Mouse (Mus musculus) midbrain, embryonic 15.5 days (tissue): Measurements from ENCODE around the gene Rere. TPM values are rescaled to one million over a fixed set of nuclear protein-coding genes. Genes with fewer than 3 reads are reported as not detected.
A peak's percentile ranks its signal among the peaks of the same experiment; 100 is the strongest.

Experiments
- ATAC-seq: fragments of 200-750 bp; cut with Nextera tagmentation; replicated peaks from 2 replicates; pipeline ENCODE4 v1.8.0; 2017; ENCODE audit warnings: moderate TSS enrichment
- H3K27ac ChIP-seq: fragments of 300-500 bp; sonication (generic); 2 replicates; pipeline ENCODE4 v1.5.1; 2015; ENCODE audit warnings: mild to moderate bottlenecking, inconsistent platforms
- H3K27me3 ChIP-seq: fragments of 300-500 bp; sonication (generic); replicated peaks from 2 replicates; pipeline ENCODE4 v1.6.1; 2015; ENCODE audit warnings: inconsistent platforms
- H3K36me3 ChIP-seq: fragments of 300-500 bp; sonication (generic); replicated peaks from 2 replicates; pipeline ENCODE4 v1.6.1; 2015; ENCODE audit warnings: inconsistent platforms
- H3K4me1 ChIP-seq: fragments of 300-500 bp; sonication (generic); 2 replicates; pipeline ENCODE4 v1.6.1; 2015; ENCODE audit warnings: inconsistent platforms
- H3K4me2 ChIP-seq: fragments of 300-500 bp; sonication (generic); 2 replicates; pipeline ENCODE4 v1.6.1; 2015; ENCODE audit warnings: inconsistent platforms, mild to moderate bottlenecking, moderate library complexity
- H3K4me3 ChIP-seq: fragments of 300-500 bp; sonication (generic); 2 replicates; pipeline ENCODE4 v1.5.1; 2015; ENCODE audit warnings: mild to moderate bottlenecking, inconsistent platforms
- H3K9ac ChIP-seq: fragments of 300-500 bp; sonication (generic); 2 replicates; pipeline ENCODE4 v1.6.1; 2015; ENCODE audit warnings: mild to moderate bottlenecking, inconsistent platforms
- H3K9me3 ChIP-seq: fragments of 300-500 bp; sonication (generic); 2 replicates; pipeline ENCODE4 v1.6.1; 2016; ENCODE audit warnings: inconsistent platforms
- WGBS: fragments of 180-500 bp; shearing (Covaris S2); methylation state at CpG from one replicate; pipeline ENCODE4 v1.1.7; 2015; ENCODE audit warnings: mixed read lengths; 5-methylcytosine and 5-hydroxymethylcytosine counted together
- polyA plus RNA-seq: library from polyadenylated mRNA; unstranded; fragments of >200 nt; fragmentation: Nextera tagmentation; extraction: Ambion mirVana; gene quantifications from 2 replicates; pipeline ENCODE4 v1.2.1, GENCODE M21; 2015

Rere gene
- polyA plus RNA-seq, 1 experiment from 2014 or later = 37.4 TPM

DNA sequence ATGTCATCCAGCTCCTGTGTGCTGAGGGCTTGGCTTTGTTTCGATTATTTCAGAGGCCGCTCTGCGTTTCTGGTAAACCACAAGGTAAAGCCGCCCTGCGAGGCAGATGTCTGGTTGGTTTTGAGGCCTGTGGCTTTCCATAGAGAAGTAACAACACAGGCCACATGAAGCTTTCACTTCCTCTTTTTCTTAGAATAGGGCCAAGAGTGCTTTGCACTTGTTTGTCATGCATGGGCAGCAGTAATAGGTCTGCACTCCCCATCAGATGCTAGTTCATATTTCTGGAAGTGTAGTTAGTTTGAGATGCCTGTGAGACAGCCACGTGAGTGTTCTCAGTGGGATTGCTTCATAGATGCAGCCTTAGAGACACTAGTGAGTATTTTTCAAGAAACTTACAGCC is 284.7 kb downstream of the Rere start:
- H3K27ac ChIP-seq = no peak overlapping the region
- WGBS = 82% methylated on average over 6 of the region's 6 CpGs
- no peaks in the 10 kb centered on the region for H3K9me3 ChIP-seq
- H3K4me3 ChIP-seq = no peak overlapping the region
- H3K4me2 ChIP-seq = no peak overlapping the region
- no peak for ATAC-seq
- no peaks in the 10 kb centered on the region for H3K36me3 ChIP-seq
- peaks cover 44% of the 10 kb centered on the region for H3K4me1 ChIP-seq
- no peaks in the 10 kb centered on the region for H3K27me3 ChIP-seq
- no peak overlapping the region for H3K9ac ChIP-seq

DNA sequence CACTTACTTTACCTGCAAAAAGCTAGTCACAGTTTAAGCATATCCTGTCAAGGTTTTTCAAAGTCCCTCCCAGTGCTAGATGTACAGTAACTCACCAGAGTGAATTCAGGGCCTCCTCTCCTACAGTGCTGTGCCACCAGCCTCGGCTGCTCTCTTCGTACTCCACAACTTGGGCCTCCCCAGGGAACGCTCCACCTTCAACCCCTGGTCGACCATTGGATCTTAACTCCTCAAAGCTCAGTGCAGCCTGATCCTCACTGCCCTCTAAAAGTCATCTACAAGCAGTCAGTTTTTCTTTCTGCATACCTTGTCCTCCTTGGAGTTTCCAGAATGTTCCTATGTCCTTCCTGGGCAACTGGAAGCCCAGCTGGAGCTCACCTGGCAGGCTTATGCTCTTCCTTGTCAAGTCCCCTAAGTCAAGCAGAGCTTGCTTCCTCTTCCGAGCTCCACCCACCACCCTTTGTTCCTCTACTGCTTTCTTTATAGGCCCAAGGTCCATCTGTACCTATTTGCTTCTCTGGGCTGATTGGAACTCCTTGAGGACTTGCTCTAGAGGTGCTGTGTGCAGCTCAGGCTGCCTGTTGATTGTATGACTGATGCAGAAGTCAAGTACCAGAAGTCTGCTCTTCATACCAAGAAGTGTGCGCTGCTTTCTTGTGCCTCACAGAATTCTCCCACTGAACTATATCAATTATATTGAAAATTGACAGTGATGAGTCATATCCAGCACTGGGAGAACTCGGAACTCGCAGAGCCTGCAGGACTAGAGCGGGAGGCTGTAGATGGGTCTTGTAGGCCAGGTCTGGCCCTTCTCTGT is 287.1 kb downstream of the Rere start:
- H3K9me3 ChIP-seq = no peaks in the 10 kb centered on the region
- H3K4me3 ChIP-seq = peak overlapping the region; percentile 77
- peak overlapping the region; percentile 92 for H3K27ac ChIP-seq
- peak overlapping the region; percentile 83 for H3K4me2 ChIP-seq
- no peak for ATAC-seq
- WGBS = 36% methylated on average over 9 of the region's 9 CpGs
- peaks cover 47% of the 10 kb centered on the region for H3K4me1 ChIP-seq
- peak overlapping the region; percentile 83 for H3K9ac ChIP-seq
- no peaks in the 10 kb centered on the region for H3K27me3 ChIP-seq
- no peaks in the 10 kb centered on the region for H3K36me3 ChIP-seq

DNA sequence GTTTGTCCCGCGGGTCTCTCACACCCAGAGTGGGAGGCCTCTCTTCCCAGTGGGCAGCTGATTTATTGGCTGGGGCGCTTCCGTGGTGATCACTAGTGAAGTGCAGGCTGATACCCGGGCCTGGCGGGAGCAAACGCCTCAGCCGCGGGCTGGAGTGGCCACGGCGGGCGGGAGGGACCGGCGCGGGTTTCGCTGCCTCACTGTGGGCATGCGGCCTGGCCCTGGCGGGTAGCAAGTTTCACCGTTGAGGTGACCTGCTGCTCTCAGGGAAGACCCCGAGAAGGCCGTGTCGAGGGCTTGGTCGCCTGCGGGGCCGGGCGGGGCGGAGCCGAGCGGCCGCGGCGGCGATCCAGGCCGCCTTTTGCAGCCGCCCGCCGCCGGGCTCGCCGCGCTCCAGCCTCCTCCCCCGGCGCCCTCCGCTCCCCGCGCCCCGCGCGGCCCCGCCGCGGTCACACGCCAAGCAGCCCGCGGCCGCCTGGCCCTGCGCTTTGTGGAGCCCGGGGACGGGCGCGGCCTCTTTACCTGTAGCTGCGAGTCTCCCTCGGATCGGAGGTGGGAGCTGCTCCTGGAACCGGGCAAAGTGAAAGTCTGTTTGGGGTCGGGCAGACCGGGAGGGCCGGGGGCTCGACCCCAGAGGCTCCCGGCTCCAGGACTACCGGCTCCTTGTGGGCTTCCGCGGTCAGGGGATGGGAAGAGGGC is 287.8 kb downstream of the Rere start:
- Histone ChIP-seq H3K4me2 (peak overlapping the region; percentile 83), H3K9ac (peak overlapping the region; percentile 83), H3K36me3 (no peaks in the 10 kb centered on the region), H3K4me1 (peaks cover 40% of the 10 kb centered on the region), H3K9me3 (no peaks in the 10 kb centered on the region), H3K27ac (peak overlapping the region; percentile 92), H3K4me3 (peak overlapping the region; percentile 77), H3K27me3 (no peaks in the 10 kb centered on the region)
- ATAC-seq = peak; percentile 90
- WGBS = under 1% methylated on average over 67 of the region's 73 CpGs

DNA sequence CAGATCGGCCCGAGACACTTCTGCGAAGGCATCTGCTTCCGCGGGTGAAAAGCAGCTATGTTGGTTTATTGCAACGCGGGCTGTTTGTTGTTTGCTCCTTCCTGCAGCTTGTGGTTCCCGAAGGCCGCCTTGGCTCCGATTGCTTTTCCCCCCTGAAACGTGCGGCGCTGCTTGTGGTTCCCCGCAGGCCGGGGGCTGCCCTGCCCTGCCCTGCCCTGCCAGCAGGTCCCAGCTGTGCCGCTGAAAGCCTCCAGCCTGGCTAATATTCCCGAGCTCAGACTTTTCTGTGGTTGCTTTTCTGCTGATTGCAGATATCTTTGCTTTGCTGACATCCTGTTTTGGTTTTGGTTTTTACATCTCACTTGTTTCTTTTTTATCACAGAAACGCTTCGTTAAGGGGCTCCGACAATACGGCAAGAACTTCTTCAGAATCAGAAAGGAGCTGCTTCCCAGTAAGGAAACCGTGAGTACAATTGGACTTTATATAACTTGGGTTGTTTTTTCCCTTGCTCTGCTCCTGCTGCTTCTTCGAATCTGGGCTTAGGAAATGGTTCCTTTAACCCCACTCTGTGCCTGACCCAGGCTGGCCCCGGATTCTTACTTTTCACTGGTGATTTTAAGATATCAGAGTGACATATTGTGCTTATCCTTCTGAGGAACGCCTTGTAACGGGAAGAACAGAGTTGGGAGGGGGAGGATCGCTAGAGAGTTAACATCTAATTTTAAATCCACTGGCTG is 288.6 kb downstream of the Rere start:
- no peaks in the 10 kb centered on the region for H3K9me3 ChIP-seq
- H3K4me2 ChIP-seq = peak overlapping the region; percentile 83
- peak overlapping the region; percentile 92 for H3K27ac ChIP-seq
- H3K36me3 ChIP-seq = no peaks in the 10 kb centered on the region
- peak overlapping the region; percentile 83 for H3K9ac ChIP-seq
- ATAC-seq = peak; percentile 72
- peak overlapping the region; percentile 77 for H3K4me3 ChIP-seq
- H3K27me3 ChIP-seq = no peaks in the 10 kb centered on the region
- WGBS = under 1% methylated on average over 27 of the region's 27 CpGs
- H3K4me1 ChIP-seq = peaks cover 44% of the 10 kb centered on the region

GRCm38 (mm10) chr4:150570793-150571192 is 289.3 kb downstream of the Rere start:
- H3K4me1 ChIP-seq = peaks cover 47% of the 10 kb centered on the region
- peak overlapping the region; percentile 77 for H3K4me3 ChIP-seq

GRCm38 (mm10) chr4:150572104-150572691 is 290.8 kb downstream of the Rere start:
- Histone ChIP-seq H3K4me2 (no peak overlapping the region), H3K4me1 (peaks cover 52% of the 10 kb centered on the region), H3K27ac (no peak overlapping the region), H3K4me3 (no peak overlapping the region), H3K27me3 (no peaks in the 10 kb centered on the region), H3K36me3 (no peaks in the 10 kb centered on the region), H3K9ac (no peak overlapping the region), H3K9me3 (no peaks in the 10 kb centered on the region)
- ATAC-seq = no peak
- 73% methylated on average over 7 of the region's 7 CpGs for WGBS

More at GRCm38 (mm10) chr4:150570793-150571192, 289.3 kb downstream of the Rere start:
- Histone ChIP-seq H3K9me3 (no peaks in the 10 kb centered on the region), H3K27me3 (no peaks in the 10 kb centered on the region), H3K4me2 (peak overlapping the region; percentile 83), H3K36me3 (no peaks in the 10 kb centered on the region), H3K9ac (no peak overlapping the region), H3K27ac (no peak overlapping the region)
- 44% methylated on average over 2 of the region's 2 CpGs for WGBS
- ATAC-seq = no peak

GRCm38 (mm10) chr4:150572938-150573337 is 291.5 kb downstream of the Rere start:
- Histone ChIP-seq H3K4me1 (peaks cover 52% of the 10 kb centered on the region), H3K27me3 (no peaks in the 10 kb centered on the region), H3K36me3 (no peaks in the 10 kb centered on the region), H3K4me3 (no peak overlapping the region), H3K9ac (no peak overlapping the region), H3K4me2 (no peak overlapping the region), H3K27ac (no peak overlapping the region), H3K9me3 (no peaks in the 10 kb centered on the region)
- no peak for ATAC-seq
- 92% methylated on average over 4 of the region's 4 CpGs for WGBS

- ATAC-seq = no peak
- no peak overlapping the region for H3K4me2 ChIP-seq
- no peak overlapping the region for H3K4me3 ChIP-seq
- H3K27ac ChIP-seq = no peak overlapping the region
- H3K9me3 ChIP-seq = no peaks in the 10 kb centered on the region
- no peak overlapping the region for H3K9ac ChIP-seq
- no peaks in the 10 kb centered on the region for H3K36me3 ChIP-seq
- WGBS = 79% methylated on average over 3 of the region's 3 CpGs
- H3K27me3 ChIP-seq = no peaks in the 10 kb centered on the region
- H3K4me1 ChIP-seq = peaks cover 30% of the 10 kb centered on the region
Observed at GRCm38 (mm10) chr4:150575363-150576092, 294.1 kb downstream of the Rere start.

GRCm38 (mm10) chr4:150576339-150576738 is 294.9 kb downstream of the Rere start:
- no peak for ATAC-seq
- no peak overlapping the region for H3K9ac ChIP-seq
- H3K9me3 ChIP-seq = no peaks in the 10 kb centered on the region
- no peak overlapping the region for H3K4me2 ChIP-seq
- 87% methylated on average over 3 of the region's 3 CpGs for WGBS
- H3K4me3 ChIP-seq = no peak overlapping the region
- H3K36me3 ChIP-seq = no peaks in the 10 kb centered on the region
- H3K27me3 ChIP-seq = no peaks in the 10 kb centered on the region
- H3K27ac ChIP-seq = no peak overlapping the region
- H3K4me1 ChIP-seq = peaks cover 22% of the 10 kb centered on the region

DNA sequence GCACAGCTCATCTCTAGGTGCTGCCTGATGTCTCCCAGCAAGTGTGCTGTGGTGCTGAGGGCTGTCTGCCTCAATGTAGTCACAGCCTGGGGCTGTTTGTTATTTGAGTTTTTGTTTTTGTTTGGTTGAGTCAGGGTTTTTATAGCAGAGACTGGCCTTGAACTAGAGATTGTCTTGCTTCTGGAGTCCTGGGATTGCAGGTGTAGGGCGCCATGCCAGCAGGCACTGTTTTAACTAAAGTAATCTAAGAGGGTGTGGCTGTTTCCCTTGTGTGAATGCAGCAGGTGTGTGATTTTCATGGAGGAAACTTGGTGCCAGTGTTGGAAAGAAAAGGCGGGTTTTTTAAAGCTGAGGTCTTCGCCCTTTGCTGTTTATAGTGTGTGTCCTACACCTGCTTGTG is 296.6 kb downstream of the Rere start:
- no peaks in the 10 kb centered on the region for H3K27me3 ChIP-seq
- no peaks in the 10 kb centered on the region for H3K36me3 ChIP-seq
- peaks cover 28% of the 10 kb centered on the region for H3K4me1 ChIP-seq
- no peak overlapping the region for H3K9ac ChIP-seq
- H3K9me3 ChIP-seq = no peaks in the 10 kb centered on the region
- no peak overlapping the region for H3K4me3 ChIP-seq
- ATAC-seq = no peak
- H3K27ac ChIP-seq = no peak overlapping the region
- WGBS = 97% methylated on average over 3 of the region's 3 CpGs
- H3K4me2 ChIP-seq = no peak overlapping the region

DNA sequence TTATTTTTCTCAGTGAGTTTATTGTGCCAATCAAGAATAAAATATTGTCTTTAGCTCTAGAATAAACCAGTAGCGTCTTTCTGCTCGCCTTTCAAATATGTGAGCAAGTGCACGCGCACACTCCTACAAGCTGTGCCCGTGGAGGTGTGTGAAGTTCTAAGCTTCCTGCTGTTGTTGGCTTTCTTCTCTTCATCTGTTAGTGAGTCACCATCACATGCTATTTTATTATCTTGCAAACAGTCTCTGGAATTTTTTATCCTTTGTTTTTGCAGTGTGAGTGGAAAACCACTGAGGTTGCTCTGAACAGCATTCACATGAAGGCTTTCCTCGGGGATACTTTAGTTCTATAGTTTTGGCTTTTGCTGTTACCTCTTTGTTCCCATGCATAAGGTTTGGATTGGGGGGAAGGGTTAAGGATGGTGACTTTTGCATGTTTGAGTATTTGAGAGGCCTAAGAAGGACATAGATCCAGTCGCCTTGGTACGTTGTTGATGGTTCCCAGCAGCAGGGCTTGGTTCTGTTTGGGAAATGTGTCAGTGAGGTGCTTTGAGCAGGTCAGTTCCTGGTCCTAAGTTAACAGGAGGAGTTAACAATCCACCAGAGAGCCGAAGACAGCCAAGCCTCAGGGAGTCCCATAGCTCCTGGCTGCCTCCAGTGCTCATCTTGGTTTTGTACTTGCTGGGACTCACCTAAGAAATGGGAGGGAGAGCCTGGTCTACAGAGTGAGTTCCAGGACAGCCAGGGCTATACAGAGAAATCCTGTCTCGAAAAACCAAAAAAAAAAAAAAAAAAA is 300.7 kb downstream of the Rere start:
- Histone ChIP-seq H3K27ac (peak overlapping the region; percentile 76; the same call in 1 of the 2 replicates), H3K4me2 (no peak overlapping the region), H3K9me3 (no peaks in the 10 kb centered on the region), H3K4me3 (no peak overlapping the region), H3K9ac (no peak overlapping the region), H3K4me1 (peaks cover 48% of the 10 kb centered on the region), H3K36me3 (no peaks in the 10 kb centered on the region), H3K27me3 (no peaks in the 10 kb centered on the region)
- no peak for ATAC-seq
- WGBS = 67% methylated on average over 10 of the region's 10 CpGs
